Mouse (Mus musculus) brain, embryonic 14.5 days (tissue): ENCODE measurements around the gene Psmb3. TPM values are rescaled to one million over a fixed set of nuclear protein-coding genes. Genes with fewer than 3 reads are reported as not detected.

Source experiments
- DNase-seq: peaks from one replicate; pipeline ENCODE4 v3.0.0-alpha.2; 2011; ENCODE audit warnings: low read depth
- CTCF ChIP-seq: fragments of 200-500 bp; IDR thresholded peaks from 2 replicates; pipeline ENCODE4 v1.5.1; 2012; ENCODE audit warnings: inconsistent platforms, mild to moderate bottlenecking, moderate library complexity, borderline replicate concordance; ENCODE audit not compliant: insufficient read depth, insufficient read length; ENCODE audit errors: extremely low read depth
- POLR2A ChIP-seq: fragments of 200-500 bp; IDR thresholded peaks from 2 replicates; pipeline ENCODE4 v1.6.1; 2012; ENCODE audit warnings: mild to moderate bottlenecking, inconsistent platforms, borderline replicate concordance; ENCODE audit not compliant: poor library complexity, insufficient read depth, insufficient read length, severe bottlenecking; ENCODE audit errors: extremely low read depth
- polyA plus RNA-seq: library from polyadenylated mRNA; depleted of rRNA; stranded (reverse); fragments of >200 nt; gene quantifications from 2 replicates; pipeline ENCODE4 v1.2.3, GENCODE M21; 2012; rRNA removed

Gene Psmb3
- polyA plus RNA-seq, 1 experiment = 356 TPM

GRCm38 (mm10) chr11:97748496-97748895, 45.3 kb downstream of the Psmb3 start:
- TF ChIP-seq CTCF (no peak), POLR2A (no peak)
- DNase-seq = no peak

GRCm38 (mm10) chr11:97753277-97753676, 50.1 kb downstream of the Psmb3 start:
- no peak for DNase-seq
- no peak for TF ChIP-seq CTCF
- TF ChIP-seq POLR2A = no peak

- no peak for TF ChIP-seq POLR2A
- TF ChIP-seq CTCF = no peak
- no peak for DNase-seq
Measured at GRCm38 (mm10) chr11:97758125-97758524, 54.9 kb downstream of the Psmb3 start.

GRCm38 (mm10) chr11:97758942-97759341, 55.7 kb downstream of the Psmb3 start:
- TF ChIP-seq POLR2A = no peak
- no peak for TF ChIP-seq CTCF
- no peak for DNase-seq

GRCm38 (mm10) chr11:97761638-97762037, 58.4 kb downstream of the Psmb3 start:
- DNase-seq = no peak
- TF ChIP-seq POLR2A (no peak), CTCF (no peak)

Other genes with a start within 250 kb of the Psmb3 start
- gene 4933428G20Rik, start 203.1 kb upstream of the Psmb3 start, polyA plus RNA-seq = 0.12 and 0.21 TPM in 2 replicates
- gene Srcin1, start 127.2 kb upstream of the Psmb3 start, polyA plus RNA-seq = 45.1 and 70.2 TPM in 2 replicates
- 7.0 and 9.9 TPM in 2 replicates for gene Epop, start 73.7 kb upstream of the Psmb3 start, polyA plus RNA-seq
- gene Mllt6, start 40.0 kb upstream of the Psmb3 start, polyA plus RNA-seq = 40.8 and 49.6 TPM in 2 replicates
- 13.1 and 13.5 TPM in 2 replicates for gene Cisd3, start 17.6 kb upstream of the Psmb3 start, polyA plus RNA-seq
- gene Pcgf2, start 2.9 kb upstream of the Psmb3 start, polyA plus RNA-seq = 175 and 188 TPM in 2 replicates
- 68.5 and 92.5 TPM in 2 replicates for gene Pip4k2b, start 41.3 kb downstream of the Psmb3 start, polyA plus RNA-seq
- gene Cwc25, start 63.2 kb downstream of the Psmb3 start, polyA plus RNA-seq = 19.7 and 21.2 TPM in 2 replicates
- gene 1700001P01Rik, start 72.5 kb downstream of the Psmb3 start, polyA plus RNA-seq = 0.46 and 0.69 TPM in 2 replicates
- gene Rpl23, start 79.0 kb downstream of the Psmb3 start, polyA plus RNA-seq = 396 and 444 TPM in 2 replicates
- 91.7 and 139 TPM in 2 replicates for gene Lasp1, start 95.6 kb downstream of the Psmb3 start, polyA plus RNA-seq
- 26.7 and 27.3 TPM in 2 replicates for gene B230217C12Rik, start 137.4 kb downstream of the Psmb3 start, polyA plus RNA-seq
- gene Fbxo47, start 180.8 kb downstream of the Psmb3 start, polyA plus RNA-seq = 0.88 and 0.90 TPM in 2 replicates